Mouse (Mus musculus) R1 (cell line): ENCODE data around the gene Ushbp1.
"Not testable (repeated sequence)": the region's sequence is repeated elsewhere in the genome, so short reads cannot be mapped to it uniquely, and the experiment has no call there.

Source experiments
- DNase-seq: peaks from one replicate; pipeline ENCODE4 v3.0.0-alpha.2; 2018; ENCODE audit warnings: low read depth, low spot score

The Ushbp1 gene

DNA sequence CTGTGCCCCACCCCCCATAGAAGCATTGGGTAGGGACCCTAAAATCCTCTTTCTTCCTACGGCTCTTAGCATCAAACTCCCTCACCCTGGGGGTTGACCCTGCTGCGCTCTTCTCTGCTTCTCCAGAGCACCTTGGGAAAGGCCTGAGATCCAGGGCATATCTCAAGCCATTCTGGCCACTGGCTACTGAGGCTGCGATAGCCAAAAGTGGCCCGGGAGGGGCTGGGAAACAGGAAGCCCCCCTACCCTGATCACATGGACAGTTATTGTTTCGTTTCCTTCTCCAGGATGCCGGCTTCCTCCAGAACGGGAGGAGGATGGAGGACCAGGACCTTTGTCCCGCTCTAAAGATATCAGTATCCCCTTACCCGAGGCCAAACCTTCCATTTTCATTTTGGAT lies at the start of gene Ushbp1:
Ushbp1 (minus strand) TSS at position 174 of the 400 bp plus-strand sequence.
- no peak for DNase-seq

DNA sequence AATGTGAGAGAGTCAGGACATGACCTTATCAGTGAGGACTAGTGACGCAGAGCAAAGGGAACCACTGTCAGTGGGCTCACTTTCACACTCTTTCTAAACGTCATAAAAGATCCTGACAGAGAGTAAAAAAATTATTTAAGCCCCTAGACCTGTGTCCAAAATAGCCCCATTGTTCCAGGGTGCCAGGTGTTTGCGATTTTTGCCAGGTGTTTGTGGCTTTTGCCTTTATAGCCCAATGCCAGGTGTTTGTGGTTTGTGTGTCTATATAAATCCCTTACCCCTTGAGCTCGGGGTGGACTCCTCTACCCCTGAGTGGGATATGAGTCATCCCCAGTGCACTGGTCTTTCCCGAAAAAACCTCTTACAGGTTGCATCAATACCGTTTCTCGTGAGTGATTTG lies 49.5 kb upstream of the Ushbp1 start:
- DNase-seq = no peak

DNA sequence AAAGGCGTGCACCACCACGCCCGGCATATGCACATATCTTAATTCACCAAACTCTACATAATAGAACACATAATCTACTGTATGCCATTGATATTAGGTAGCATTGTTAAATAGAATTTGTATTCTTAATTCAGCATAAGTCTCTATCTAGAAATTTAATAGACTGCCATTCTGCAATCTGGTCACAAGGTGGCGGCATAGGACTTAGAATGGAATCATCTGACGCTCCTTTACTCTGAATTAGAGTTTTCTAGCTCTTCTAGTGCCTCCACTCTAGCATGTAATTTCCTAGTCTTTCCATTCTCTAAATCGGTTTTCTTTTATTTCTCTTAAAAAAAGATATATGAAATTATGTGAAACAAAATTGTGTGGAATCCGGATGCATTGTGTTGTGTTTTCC lies 45.8 kb upstream of the Ushbp1 start:
- peak; percentile 65 for DNase-seq

GRCm38 (mm10) chr8:71437041-71437440 lies 41.4 kb upstream of the Ushbp1 start:
- DNase-seq = no peak

DNA sequence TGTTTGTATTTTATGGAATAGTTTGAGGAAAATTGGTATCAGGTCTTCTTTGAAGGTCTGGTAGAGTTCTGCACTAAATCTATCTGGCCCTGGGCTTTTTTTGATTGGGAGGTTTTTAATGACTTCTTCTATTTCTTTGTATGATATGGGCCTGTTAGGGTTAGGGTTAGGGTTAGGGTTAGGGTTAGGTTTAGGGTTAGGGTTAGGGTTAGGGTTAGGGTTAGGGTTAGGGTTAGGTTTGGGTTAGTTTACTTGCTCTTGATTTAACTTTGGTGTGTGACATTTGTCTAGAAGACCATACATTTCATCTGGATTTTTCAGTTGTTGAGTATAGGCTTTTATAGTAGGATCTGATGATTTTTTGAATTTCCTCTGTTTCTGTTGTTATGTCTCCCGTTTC lies 37.3 kb upstream of the Ushbp1 start:
- not testable (repeated sequence) for DNase-seq

GRCm38 (mm10) chr8:71422121-71422520 lies 26.5 kb upstream of the Ushbp1 start:
- DNase-seq = no peak

DNA sequence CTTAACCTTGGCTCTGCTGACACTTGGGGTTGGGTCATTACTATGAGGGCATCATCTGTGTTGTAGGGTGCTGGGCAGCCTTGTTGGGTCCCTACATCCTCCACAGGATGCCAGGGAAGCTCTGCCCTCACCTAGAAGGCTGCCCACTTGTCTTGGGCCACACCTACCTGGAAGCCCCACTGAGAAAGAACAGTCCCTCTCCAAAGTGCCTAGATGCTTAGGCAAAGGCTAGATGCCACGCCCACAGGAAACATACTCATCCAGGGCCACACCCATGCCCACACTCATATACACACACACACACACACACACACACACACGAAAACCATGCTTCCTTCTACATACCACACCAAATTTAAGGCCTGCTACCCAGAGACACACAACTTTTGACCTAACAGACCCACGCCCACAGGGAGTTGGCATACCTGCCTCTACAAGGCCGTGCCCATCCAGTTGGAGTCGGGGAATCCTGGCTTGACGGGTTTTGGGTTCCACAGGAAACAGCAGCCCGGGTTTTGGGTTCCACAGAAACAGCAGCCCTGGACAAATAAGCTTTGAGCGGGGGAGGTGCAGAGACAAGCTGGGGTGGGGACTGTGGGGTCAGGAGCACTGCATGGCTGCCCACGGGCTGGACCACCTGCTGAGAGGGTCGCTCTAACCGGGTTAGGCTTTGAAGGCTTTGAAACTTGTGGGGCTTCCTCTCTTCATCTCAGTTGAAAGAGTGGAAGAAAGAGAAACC lies 16.1 kb upstream of the Ushbp1 start:
- peak; percentile 43 for DNase-seq

- no peak for DNase-seq
Measured at GRCm38 (mm10) chr8:71408231-71408630, 12.6 kb upstream of the Ushbp1 start.

DNA sequence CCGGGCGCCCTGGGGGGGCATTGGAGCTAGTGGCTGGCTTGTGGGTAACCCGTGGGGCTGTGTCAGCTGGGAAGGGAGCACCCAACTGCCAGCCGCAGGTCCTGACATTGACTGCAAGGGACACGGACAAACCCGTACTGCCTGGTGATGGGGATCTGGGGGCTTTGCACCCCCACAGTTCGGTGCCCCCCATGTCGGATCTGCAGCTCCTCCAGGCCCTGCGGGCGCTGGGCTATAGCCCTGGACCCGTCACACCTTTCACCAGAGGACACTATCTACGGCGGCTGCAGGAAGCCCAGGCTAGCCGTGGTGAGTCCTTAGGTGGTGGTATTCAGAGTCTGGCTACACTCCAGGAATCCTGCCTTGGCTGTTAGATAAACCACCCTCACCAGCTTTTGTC lies 11.8 kb upstream of the Ushbp1 start:
- DNase-seq = no peak

DNA sequence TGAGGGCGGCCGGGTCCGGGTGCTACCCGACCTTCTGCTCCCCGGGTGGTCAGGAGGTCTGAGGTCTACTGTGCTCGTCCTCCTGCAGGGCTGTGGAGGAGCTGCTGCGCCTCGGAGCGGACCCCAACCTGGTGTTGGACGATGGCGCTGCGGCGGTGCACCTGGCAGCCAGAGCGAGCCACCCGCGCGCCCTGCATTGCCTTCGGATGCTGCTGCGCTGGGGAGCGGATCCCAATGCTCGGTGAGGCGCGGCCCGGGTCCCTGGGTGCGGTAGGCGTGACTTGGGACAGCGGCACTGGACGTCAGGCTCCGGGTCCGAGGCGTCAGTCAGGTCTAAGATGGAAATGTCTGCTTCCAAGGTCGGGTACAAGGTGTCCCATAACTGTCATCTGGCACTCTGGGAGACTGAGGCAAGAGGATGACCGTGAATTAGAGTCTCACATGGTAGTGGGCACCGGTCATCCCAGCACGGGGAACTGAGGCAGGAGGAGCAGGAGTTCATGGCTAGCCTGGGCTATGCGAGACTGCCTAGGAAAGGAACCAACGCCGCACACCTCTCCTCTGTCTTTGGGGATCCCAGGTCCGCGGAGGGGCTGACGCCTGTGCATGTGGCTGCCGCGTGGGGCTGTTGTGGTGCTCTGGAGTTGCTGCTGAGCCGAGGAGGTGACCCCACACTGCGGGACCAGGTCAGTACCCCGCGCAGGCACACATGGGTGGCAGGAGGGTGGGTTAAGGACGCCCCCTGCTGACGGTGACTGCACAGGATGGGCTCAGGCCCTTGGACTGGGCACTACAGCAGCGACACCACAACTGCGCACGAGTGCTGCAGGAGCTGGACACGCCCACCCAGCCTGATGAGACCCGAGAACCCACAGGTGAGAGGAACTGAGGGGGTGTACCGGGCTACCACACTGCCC lies 10.8 kb upstream of the Ushbp1 start:
- peak; percentile 75 for DNase-seq

DNA sequence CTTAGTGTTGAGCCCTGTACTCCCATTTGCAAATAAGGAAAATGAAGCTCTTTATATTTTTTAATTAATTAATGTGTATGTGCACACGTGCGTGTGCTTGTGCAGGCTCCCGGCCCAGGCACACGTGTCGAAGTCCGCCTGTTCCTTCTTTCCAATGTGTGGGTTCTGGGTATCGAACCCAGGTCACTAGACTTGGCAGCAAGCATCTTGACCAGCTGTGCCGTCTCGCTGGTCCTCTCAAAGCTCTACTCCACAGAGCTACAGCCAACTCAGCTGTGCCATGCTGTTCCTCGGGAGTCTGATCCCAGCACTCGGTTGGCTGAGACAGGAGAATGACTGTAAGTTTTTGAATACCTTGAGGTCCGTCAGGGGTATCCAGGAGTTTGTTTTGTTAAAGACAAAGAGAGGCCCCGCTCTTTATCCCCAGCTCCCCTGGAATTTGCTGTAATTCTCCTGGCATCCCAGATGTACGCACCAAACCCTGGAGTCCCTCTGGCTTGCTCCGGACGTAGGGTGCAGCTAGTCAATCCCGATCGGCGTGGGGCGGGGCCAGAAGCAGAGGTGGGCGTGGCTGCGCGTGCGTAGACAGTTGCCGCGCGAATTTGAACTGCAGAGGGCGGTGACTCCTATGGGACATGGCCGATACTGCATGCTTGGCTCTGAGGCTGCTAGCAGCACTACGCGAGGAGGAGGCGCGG lies 9.9 kb upstream of the Ushbp1 start, which contains the start of gene Ankle1:
Ankle1 (plus strand) TSS at position 610 of the 698 bp plus-strand sequence.
- peak; percentile 96 for DNase-seq

GRCm38 (mm10) chr8:71404951-71405351 lies 9.3 kb upstream of the Ushbp1 start:
- DNase-seq = peak; percentile 46

GRCm38 (mm10) chr8:71404011-71404410 lies 8.4 kb upstream of the Ushbp1 start:
- no peak for DNase-seq

DNA sequence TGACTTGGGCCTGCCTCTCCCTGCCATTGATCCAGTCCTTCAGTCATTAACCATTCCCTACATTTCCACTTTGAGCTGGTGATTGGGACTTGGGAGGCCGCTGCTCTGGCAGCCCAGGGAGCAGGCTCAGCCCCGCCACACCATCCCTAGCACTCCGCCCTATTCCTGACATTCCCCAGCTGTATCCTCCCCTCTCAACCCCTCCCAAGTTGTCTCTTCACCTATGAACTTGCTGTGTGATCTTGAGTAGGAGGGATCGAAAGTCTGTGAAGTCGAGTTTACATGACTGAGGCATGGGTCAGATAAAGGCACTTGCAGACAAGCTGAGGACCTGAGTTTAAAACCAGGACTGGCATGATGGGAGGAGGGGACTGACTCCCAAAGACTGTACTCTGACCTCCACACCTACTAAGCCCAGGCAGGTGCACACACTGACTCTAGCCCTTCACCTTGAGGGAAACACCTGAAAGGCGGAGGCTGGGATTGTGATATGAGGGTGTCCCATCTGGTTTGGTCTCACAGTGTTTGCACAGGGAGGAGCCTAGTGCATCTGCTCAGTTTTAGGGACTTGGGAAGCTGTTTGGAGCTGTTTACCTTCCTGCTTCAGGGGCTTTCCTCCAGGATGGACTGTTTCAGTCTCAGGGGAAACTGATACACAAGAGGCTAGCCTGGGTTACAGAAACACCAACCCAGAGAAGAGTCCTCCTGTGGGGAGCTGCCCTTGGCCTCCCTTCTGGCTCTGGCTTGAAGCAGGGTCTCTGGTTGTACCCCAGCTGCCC lies 7.7 kb upstream of the Ushbp1 start:
- peak; percentile 66 for DNase-seq

DNA sequence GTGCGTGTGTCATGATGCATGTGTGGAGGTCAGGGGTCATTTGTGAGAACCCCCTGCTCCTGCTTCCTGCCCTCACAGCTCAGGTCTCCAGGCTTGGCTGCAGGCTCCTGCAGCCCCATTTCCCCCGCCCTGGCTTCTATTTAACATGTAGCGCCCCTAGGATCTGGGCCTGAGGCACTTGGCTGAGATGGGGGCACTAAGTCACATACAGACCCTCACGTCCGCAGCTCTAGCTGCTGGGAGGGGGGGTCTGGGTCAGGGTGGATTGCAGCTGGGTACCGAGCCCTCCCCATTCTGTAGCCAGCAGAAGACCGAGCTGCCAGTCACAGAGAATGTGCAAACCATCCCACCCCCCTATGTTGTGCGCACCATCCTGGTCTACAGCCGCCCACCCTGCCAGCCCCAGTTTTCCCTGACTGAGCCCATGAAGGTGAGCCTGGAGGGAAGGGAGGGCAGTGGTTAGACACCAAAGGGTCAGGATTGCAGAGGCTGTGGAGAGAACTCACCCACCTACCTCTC lies 6.9 kb upstream of the Ushbp1 start:
- DNase-seq = no peak

DNA sequence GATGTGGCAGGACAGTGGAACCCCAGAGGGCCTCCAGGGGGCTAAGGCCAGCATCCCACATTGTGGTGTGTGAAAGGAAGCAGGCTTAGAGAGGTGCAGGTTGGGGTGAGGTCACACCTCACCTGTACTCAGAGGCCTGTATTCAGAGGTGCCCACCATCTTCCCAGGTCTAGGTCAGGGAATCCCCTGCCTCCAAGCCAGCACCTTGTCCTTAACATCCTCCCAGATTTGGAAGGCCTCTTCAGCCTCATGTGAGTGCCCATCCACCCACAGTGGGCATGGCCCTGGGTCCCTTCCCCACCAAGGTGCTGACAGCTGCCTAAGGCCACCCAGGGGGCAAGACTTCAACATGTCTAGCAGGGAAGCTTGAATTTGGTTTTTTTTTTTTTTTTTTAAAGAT lies 5.9 kb upstream of the Ushbp1 start:
- DNase-seq = no peak

DNA sequence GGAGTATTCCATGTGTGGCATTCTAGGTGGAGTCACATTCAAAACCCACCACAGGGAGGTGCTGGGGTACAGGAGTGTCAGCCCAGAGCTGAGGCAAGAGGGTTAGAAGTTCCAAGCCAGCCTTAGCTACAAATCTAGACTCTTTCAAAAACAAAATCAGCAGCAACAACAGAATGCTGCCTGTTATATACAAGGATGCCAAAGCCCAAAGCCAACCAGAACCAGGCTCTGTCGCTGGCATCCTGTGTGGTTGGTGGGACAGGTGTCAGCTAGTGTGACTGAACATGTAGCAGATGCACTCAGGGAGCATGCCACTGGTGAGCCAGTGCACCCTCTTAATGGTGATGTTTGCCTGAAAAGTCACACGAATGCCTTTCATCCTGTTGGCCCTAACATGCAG lies 5.2 kb upstream of the Ushbp1 start:
- DNase-seq = no peak

DNA sequence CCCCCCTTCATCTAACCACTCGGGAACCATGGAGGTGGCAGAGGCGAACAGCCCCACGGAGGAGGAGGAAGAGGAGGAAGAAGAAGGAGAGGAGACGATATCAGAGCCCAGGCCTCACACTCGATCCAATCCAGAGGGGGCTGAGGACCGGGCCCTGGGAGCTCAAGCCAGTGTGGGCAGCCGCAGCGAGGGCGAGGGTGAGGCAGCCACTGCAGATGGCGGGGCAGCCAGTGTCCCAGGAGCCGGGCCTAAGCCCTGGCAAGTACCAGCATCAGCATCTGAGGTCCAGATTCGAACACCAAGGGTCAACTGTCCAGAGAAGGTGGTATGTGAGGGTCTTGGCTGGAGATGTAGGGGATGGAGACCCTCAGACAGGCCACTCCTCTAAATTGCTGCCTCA lies 2.1 kb upstream of the Ushbp1 start:
- no peak for DNase-seq

DNA sequence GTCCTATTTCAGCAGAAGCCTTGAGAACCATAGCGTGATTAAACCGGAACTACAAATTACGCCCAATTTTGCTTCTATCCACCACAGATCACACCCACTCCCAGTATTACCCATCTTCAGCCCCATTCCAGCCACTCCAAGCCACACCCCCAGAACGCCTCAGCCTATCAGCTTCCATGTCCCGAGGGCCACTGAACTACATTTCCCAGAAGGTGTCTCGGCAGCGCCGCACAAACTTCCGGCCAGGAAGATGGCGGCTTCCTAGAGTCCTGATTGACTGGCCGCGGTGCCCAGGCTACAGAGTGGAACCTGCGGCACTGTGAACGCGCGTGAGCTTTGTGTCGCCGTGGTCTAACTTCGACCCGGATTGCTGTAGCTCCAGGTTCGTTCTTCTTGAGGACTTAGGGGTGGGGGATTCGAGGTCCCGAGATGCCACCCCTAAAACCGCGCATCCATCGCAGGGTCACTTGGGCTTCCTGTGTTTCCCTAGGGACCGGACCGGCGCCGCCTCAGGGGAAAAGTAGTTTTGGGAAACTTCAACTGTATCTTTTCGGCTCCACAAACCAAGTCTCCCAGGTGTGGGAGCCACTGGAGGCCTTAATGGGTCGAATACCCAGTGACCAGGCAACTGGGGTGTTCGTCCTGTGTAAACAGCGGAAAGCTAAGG lies 1.2 kb upstream of the Ushbp1 start, which contains the start of gene Babam1:
Babam1 (plus strand) TSS at position 223 of the 667 bp plus-strand sequence.
- DNase-seq = peak; percentile 97

DNA sequence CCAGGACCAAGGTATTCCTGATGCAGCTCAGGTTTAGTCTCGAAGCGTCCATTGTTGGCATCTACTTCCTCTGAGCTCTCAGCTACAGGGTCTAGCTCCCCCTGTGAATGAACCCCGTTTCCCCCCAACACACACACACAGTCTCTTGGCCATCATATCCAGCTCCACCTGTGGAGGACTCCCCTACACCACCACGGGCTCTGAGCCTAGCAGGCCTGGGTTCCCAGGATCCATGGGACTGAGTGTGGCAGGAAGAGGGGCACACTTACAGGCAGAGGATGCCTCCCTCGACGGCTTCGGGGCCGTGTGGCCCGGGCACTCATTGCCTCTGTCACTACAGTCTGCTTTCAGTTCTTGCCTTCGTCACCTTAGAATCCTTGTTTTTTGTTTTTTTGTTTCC lies 531 bp downstream of the Ushbp1 start:
- no peak for DNase-seq
